Mouse (Mus musculus) forebrain, embryonic 16.5 days (tissue): ENCODE results near the gene Pmfbp1. TPM values are rescaled to one million over a fixed set of nuclear protein-coding genes. Genes with fewer than 3 reads are reported as not detected.
A peak's percentile ranks its signal among the peaks of the same experiment; 100 is the strongest.

ENCODE experiments used
- ATAC-seq: fragments of 200-750 bp; cut with Nextera tagmentation; 2 replicates; pipeline ENCODE4 v1.8.0; 2017; ENCODE audit warnings: mild to moderate bottlenecking, moderate library complexity
- H3K27ac ChIP-seq: fragments of 300-500 bp; sonication (generic); 2 replicates; pipeline ENCODE4 v1.5.1; 2014; ENCODE audit warnings: low read length, control low read depth
- H3K27me3 ChIP-seq: fragments of 300-500 bp; sonication (generic); replicated peaks from 2 replicates; pipeline ENCODE4 v1.6.1; 2014; ENCODE audit warnings: low read length; ENCODE audit not compliant: control insufficient read depth, insufficient read depth
- H3K36me3 ChIP-seq: fragments of 300-500 bp; sonication (generic); 2 replicates; pipeline ENCODE4 v1.6.1; 2014; ENCODE audit not compliant: control insufficient read depth, insufficient read depth
- H3K4me1 ChIP-seq: fragments of 300-500 bp; sonication (generic); replicated peaks from 2 replicates; pipeline ENCODE4 v1.6.1; 2014; ENCODE audit warnings: low read length; ENCODE audit not compliant: control insufficient read depth, insufficient read depth
- H3K4me2 ChIP-seq: fragments of 300-500 bp; sonication (generic); 2 replicates; pipeline ENCODE4 v1.6.1; 2014; ENCODE audit warnings: mild to moderate bottlenecking, low read length, control low read depth
- H3K4me3 ChIP-seq: fragments of 300-500 bp; sonication (generic); replicated peaks from 2 replicates; pipeline ENCODE4 v1.5.1; 2014; ENCODE audit warnings: mild to moderate bottlenecking, low read length, control low read depth
- H3K9ac ChIP-seq: fragments of 300-500 bp; sonication (generic); replicated peaks from 2 replicates; pipeline ENCODE4 v1.6.1; 2014; ENCODE audit warnings: low read depth, low read length, control low read depth
- H3K9me3 ChIP-seq: fragments of 300-500 bp; sonication (generic); 2 replicates; pipeline ENCODE4 v1.6.1; 2016; ENCODE audit warnings: low read length; ENCODE audit not compliant: control insufficient read depth
- WGBS: fragments of 180-500 bp; shearing (Covaris S2); extraction: QIAGEN DNeasy Blood & Tissue Kit; methylation state at CpG from one replicate; pipeline ENCODE4 v1.1.7; 2014; 5-methylcytosine and 5-hydroxymethylcytosine counted together
- polyA plus RNA-seq: library from polyadenylated mRNA; unstranded; fragments of >200 nt; fragmentation: Nextera tagmentation; extraction: Ambion mirVana; gene quantifications from 2 replicates; pipeline ENCODE4 v1.2.1, GENCODE M21; 2015

The Pmfbp1 gene
- polyA plus RNA-seq, 1 experiment from 2014 or later: 0.18 TPM

DNA sequence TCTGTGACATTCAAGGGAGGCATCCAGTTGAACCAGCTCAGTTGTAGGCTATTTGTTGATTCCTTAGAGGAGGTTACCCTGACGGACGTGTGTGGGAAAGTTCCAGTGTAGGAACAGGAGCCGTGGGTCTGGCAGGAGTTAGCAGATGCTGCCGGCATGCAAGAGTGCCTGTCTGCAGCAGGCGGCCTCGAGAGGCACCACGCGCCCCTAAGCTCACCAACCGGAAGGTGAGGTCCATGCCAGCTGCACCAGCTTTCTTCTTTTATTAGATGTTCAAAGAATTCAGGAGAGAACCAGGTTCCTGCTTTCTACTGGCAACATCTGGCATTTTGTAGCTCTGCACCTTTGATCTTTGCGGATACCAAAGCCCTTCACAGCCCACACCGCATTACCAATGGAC, 9.1 kb upstream of the Pmfbp1 start:
- no peak overlapping the region for H3K4me2 ChIP-seq
- H3K9me3 ChIP-seq: no peaks in the 10 kb centered on the region
- no peaks in the 10 kb centered on the region for H3K4me1 ChIP-seq
- no peak overlapping the region for H3K27ac ChIP-seq
- no peak overlapping the region for H3K9ac ChIP-seq
- 86% methylated on average over 11 of the region's 11 CpGs for WGBS
- no peak for ATAC-seq
- no peaks in the 10 kb centered on the region for H3K27me3 ChIP-seq
- no peak overlapping the region for H3K4me3 ChIP-seq
- no peaks in the 10 kb centered on the region for H3K36me3 ChIP-seq

DNA sequence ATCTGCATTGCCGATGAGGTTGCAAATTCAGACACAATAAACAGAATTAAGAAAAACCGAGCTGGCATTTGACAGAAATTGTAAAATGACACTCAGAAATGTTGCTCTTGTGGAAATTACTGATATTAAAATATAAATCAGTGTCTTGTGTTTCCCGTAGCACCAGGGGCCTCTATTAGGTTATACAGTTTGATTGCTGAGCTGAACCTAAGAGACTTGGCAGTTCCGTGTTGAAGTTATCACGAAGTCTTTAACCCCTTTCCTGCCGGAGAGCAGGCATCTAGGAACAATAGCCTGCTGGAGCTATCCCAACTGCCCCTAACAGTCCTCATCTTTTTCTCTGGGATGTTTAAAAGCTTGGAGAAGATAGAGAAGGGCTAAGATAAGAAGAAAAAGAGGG, 8.3 kb upstream of the Pmfbp1 start:
- H3K36me3 ChIP-seq: no peaks in the 10 kb centered on the region
- ATAC-seq: no peak
- no peak overlapping the region for H3K4me2 ChIP-seq
- no peaks in the 10 kb centered on the region for H3K27me3 ChIP-seq
- WGBS: 40% methylated on average over 6 of the region's 6 CpGs
- no peak overlapping the region for H3K4me3 ChIP-seq
- no peak overlapping the region for H3K9ac ChIP-seq
- H3K27ac ChIP-seq: no peak overlapping the region
- no peaks in the 10 kb centered on the region for H3K9me3 ChIP-seq
- H3K4me1 ChIP-seq: no peaks in the 10 kb centered on the region

DNA sequence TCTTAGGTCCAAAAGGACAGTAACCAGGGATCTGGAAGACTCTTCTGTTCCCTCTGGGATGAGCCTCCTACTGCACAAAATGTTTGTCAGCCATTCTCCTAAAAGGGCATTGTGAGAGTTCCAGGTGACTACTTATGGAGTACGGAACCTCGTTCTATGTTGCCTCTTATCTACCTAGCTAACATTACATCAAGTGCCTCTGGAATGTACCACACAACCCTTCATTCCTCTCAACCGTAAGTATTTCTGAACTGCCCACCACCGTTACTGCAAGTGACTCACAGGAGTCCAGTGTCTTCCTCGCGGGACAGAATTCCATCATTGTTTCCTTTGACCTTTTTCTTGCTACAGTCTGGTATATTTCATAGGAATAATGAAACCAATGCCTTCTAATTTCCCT, 1.0 kb upstream of the Pmfbp1 start:
- no peaks in the 10 kb centered on the region for H3K9me3 ChIP-seq
- H3K27ac ChIP-seq: no peak overlapping the region
- H3K4me2 ChIP-seq: no peak overlapping the region
- WGBS: 95% methylated on average over 6 of the region's 6 CpGs
- no peak for ATAC-seq
- no peaks in the 10 kb centered on the region for H3K4me1 ChIP-seq
- H3K27me3 ChIP-seq: no peaks in the 10 kb centered on the region
- no peak overlapping the region for H3K9ac ChIP-seq
- H3K36me3 ChIP-seq: no peaks in the 10 kb centered on the region
- no peak overlapping the region for H3K4me3 ChIP-seq

DNA sequence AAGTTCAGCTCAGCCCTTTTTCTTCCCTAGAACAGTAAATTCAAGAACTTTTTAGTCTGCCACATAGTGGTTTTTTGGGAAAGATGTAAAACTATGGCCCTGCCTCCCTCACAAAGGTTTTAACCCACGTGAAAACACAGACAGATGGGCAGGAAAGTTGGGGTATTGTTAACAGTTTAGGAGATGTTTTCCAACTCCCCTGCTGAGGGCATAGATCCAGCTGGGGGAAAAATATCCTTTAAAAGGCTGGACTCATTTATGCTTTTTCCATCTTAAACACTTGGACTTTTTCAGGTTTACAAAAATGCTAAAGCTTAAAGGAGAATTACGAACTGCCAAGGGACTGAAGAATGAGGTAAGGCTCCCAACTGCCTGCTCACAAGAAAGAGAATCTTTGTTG, 774 bp downstream of the Pmfbp1 start:
- WGBS: 53% methylated on average over 2 of the region's 2 CpGs
- Histone ChIP-seq H3K4me1 (no peaks in the 10 kb centered on the region; the same call in 1 of the 2 replicates), H3K9ac (no peak overlapping the region), H3K9me3 (no peaks in the 10 kb centered on the region), H3K36me3 (no peaks in the 10 kb centered on the region), H3K4me3 (no peak overlapping the region), H3K4me2 (no peak overlapping the region), H3K27ac (no peak overlapping the region), H3K27me3 (no peaks in the 10 kb centered on the region)
- no peak for ATAC-seq

DNA sequence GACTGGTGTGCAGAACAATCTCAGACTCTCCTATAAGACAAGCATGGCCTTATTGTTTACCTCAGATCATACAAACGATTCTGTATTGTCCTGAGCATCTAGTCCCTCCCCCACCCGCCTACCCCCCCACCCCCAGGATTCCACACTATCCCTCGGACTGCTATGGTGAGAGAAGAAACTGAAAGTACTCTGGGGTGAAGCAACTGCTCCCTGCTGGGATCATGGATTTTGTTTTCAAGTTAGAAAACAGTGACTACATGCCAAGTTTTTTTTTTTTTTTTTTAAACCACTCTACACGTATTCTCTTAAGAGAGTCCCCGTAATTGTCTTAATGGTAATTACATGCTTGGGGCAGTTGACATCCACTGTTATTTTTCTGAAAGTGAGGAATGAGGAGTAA, 3.6 kb downstream of the Pmfbp1 start:
- H3K4me3 ChIP-seq: no peak overlapping the region
- no peak overlapping the region for H3K9ac ChIP-seq
- no peaks in the 10 kb centered on the region for H3K9me3 ChIP-seq
- H3K4me1 ChIP-seq: no peaks in the 10 kb centered on the region; the same call in 1 of the 2 replicates
- no peak for ATAC-seq
- no peaks in the 10 kb centered on the region for H3K36me3 ChIP-seq
- H3K27me3 ChIP-seq: no peaks in the 10 kb centered on the region
- H3K27ac ChIP-seq: no peak overlapping the region
- whole genome bisulfite sequencing: 30% methylated on average over 5 of the region's 5 CpGs
- H3K4me2 ChIP-seq: no peak overlapping the region

DNA sequence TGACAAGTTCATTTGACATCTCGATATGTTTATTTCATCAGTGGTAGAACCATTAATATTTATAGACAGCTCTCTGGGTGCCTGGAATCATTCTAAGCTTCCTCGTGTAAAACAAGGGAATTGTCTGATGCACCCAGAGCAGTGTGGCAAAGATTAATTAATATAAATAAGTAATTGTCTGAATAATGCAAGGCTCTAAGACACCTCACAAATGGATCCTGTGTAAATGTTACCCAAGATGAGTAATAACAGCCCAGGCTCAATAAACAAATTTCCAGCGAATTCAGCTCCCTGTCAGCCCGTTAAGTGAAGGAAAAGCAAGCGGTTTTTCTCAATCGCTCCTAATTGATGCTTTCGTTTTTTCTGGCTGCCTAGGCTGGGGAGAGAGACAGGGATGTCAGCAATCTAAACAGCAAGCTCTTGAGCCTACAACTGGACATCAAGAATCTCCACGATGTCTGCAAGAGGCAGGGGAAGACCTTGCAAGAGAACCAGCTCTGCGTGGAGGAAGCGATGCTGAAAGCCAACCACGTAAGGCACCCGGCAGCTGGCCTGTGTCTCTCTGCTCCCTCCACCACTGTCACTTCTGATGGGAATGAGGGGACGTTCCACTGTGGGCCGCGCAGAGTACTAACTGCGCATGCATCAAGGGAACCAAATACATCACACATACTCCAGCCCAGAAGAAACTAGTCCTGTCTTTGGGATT, 5.3 kb downstream of the Pmfbp1 start:
- 65% methylated on average over 16 of the region's 16 CpGs for WGBS

DNA sequence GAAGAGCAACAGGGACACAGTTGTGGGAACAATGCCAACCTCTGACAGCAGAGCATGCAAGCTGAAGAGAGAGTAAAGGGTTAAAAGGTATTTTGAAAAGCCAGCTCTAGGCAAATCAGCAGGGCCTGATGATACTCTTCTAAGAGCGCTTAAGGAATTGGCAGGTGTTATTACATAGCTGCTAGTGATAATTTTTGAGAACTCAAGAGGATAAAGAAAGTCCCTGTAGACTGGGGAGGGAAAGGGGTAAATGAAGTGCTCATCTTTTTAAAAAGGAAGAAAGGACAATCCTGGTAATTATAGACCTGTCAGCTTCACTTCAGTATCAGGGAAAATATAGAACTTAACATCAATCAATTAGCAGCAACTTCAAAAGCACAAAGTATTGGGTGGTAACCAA, 9.7 kb downstream of the Pmfbp1 start:
- no peaks in the 10 kb centered on the region for H3K9me3 ChIP-seq
- no peak overlapping the region for H3K27ac ChIP-seq
- H3K4me1 ChIP-seq: peaks cover 3% of the 10 kb centered on the region; the same call in 1 of the 2 replicates
- H3K36me3 ChIP-seq: no peaks in the 10 kb centered on the region
- H3K4me3 ChIP-seq: no peak overlapping the region
- WGBS: 50% methylated on average over 1 of the region's 1 CpGs
- H3K27me3 ChIP-seq: no peaks in the 10 kb centered on the region
- ATAC-seq: peak; percentile 62; the same call in 1 of the 2 replicates
- no peak overlapping the region for H3K9ac ChIP-seq
- H3K4me2 ChIP-seq: no peak overlapping the region

More for the DNA sequence above, 5.3 kb downstream of the Pmfbp1 start:
- no peak for ATAC-seq
- H3K9me3 ChIP-seq: no peaks in the 10 kb centered on the region
- H3K27ac ChIP-seq: 0 out of 2 replicates have a peak overlapping the region, but pooled peaks have one; percentile 23
- no peaks in the 10 kb centered on the region for H3K36me3 ChIP-seq
- H3K4me1 ChIP-seq: peaks cover 3% of the 10 kb centered on the region; the same call in 1 of the 2 replicates
- H3K9ac ChIP-seq: no peak overlapping the region
- H3K4me3 ChIP-seq: no peak overlapping the region
- no peaks in the 10 kb centered on the region for H3K27me3 ChIP-seq
- H3K4me2 ChIP-seq: no peak overlapping the region

DNA sequence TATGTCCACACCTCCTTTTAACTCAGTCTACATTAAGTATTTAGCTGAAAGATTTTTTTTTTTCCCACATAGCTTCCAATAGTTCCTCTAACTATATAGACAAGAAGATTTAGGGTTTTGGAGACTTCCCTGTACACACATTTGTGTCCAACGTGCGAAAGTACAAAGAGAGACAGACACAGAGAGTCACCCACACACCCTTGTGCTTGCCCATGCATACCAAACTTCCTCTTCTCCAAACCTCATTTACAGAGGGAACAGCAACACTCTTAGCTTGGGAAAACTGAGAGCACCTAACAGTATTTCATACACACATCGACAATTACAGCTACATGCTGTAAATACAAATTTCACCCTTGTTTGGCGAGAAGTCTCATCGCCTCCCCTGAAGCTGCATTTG, 11.7 kb downstream of the Pmfbp1 start:
- H3K4me1 ChIP-seq: 0 out of 2 replicates have a peak, but pooled peaks cover 3% of the 10 kb centered on the region
- no peaks in the 10 kb centered on the region for H3K9me3 ChIP-seq
- no peaks in the 10 kb centered on the region for H3K36me3 ChIP-seq
- no peak overlapping the region for H3K27ac ChIP-seq
- no peak overlapping the region for H3K4me2 ChIP-seq
- H3K27me3 ChIP-seq: no peaks in the 10 kb centered on the region
- no peak overlapping the region for H3K4me3 ChIP-seq
- no peak for ATAC-seq
- 91% methylated on average over 5 of the region's 5 CpGs for WGBS
- no peak overlapping the region for H3K9ac ChIP-seq

DNA sequence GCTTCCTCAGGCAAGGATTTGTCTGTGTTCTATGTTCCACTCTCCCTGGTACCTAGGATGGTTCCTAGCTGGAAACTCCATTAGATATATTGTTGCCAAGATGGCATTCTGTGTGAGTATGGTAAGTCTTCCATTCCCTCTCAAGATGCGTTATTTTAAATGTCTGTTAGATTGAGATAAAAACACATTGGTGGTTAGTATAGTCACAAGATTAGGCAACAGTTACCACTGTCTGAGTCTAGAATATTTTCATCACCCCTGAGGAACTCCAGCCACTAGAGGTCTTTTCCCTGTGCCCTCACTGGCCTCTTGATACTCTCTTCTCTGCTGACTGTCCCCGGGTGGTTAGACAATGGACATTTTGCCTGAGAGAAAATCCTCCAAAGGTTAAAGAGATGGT, 30.2 kb downstream of the Pmfbp1 start:
- ATAC-seq: no peak
- Histone ChIP-seq H3K27ac (no peak overlapping the region), H3K4me2 (no peak overlapping the region), H3K9me3 (no peaks in the 10 kb centered on the region), H3K4me3 (no peak overlapping the region), H3K9ac (no peak overlapping the region), H3K4me1 (no peaks in the 10 kb centered on the region), H3K27me3 (no peaks in the 10 kb centered on the region), H3K36me3 (no peaks in the 10 kb centered on the region)
- WGBS: 78% methylated on average over 2 of the region's 2 CpGs
